Mouse (Mus musculus): ENCODE results near the gene Aspg.

- TF ChIP-seq CTCF (IDR thresholded peaks at IDR 0.05; ENCODE audit: insufficient read depth, low read length) (no peak), POLR2A (IDR thresholded peaks at IDR 0.05; ENCODE audit: borderline replicate concordance, extremely low read depth, low read depth, low read length) (no peak)
Measured at GRCm38 (mm10) chr12:112151244-112151979, 44.9 kb downstream of the Aspg start.

All from lung, adult 2 months (tissue).